Mouse (Mus musculus) retina, embryonic 14.5 days (tissue): ENCODE data around the gene Aqp3.

Experiments used
- DNase-seq: peaks from one replicate; pipeline ENCODE4 v3.0.0-alpha.2; 2015; ENCODE audit warnings: low spot score

Gene Aqp3

DNA sequence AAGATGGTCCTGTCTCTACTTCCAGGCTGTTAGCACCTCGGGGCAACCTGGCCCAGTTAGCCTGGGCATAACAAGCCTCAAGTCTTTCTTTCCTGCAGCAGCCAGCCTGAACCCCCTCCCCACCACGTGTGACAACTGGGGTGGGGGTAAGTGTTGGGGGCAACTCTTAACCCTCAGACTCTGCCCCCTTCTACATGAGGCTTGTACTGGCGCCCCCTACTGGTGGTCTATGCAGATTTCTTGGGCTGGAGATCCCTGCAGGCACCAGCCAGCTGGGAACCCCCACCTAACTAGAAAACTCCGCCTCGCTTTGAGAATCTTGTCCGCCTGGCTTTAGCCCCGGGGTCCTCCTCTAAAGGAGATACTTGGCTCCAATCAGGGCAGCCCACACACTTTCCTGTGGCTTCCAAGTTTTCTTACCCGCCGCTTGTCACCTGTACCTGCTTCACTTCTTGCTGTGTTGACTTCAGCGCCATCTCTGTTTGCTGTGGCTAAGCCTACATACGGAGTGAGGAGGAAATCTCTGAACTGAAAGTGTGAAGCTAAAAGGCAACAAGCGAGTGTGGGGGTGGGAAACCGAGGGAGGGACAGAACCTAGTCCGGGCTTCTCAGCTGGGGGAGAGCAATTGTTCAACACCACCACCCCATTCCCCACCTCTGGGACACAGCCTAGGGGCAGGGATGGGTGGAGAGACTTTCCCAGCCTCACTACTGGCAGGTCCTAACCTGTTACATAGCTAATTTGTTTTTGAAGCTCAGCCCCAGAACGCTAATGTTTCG, 33.9 kb downstream of the Aqp3 start:
- peak; percentile 64 for DNase-seq

DNA sequence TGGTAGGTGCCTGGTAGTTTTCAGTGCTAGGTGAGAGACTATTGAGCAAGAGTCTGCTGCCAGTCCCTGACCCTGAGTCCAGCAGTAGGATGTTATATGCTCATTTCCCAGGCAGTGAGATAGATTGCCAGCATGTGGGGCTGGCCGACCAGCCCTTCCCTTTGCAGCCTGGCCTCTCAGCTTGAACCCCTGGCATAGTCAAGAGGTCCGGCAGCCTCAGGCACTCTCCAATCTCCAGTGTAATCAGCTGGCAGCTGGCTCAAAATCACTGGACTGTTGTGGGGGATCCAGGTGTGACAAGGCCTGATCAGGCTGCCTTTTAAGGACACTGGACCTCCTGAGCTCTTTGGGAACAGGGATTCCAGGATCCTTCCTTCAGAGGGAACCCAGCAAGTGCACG, 34.6 kb downstream of the Aqp3 start:
- no peak for DNase-seq

DNA sequence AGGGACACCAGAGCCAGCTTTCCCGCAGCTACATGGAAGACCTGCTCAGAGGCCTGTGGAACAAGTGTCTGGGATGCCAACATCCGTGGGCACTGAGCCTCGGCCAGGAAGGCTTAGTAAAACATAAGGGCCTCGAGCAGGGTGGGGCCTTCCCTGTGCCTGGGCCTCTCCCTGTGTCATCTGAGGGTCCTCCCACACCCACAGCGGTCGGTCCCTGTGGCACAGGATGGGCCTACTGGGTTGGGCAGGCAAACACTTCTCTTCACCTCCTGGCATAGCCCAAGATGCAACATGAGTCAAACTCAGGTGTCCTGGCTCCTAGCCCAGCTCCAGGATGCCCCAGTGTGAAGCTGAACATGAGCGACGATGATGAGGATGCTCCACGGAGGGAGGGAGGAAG, 40.6 kb downstream of the Aqp3 start:
- DNase-seq: no peak

DNA sequence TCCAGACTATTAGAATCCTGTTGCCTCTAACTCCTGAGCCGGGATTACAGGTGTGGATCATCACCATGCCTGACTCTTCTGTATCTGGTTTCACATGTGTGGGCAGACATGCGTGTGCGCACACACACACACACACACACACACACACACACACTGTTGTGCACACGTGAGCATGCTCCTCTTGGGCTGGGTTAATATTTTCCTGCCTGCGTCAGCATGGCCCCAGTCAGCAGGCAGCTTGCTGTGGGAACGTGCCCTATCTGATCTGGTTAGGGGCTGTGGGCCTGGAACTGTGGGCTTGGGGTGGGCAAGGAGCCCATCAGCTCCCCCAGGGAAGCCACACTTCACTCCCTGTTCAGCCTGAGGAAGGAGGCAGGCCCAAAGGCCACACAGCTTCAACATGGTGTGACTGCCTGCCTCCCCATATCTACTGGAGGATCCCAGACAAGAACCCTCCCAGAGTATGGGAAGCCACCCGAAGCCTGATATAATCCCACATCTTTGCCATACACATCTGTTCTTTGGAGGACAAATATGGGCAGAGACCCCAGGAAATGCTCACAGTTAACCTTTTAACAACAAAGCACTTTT, 41.1 kb downstream of the Aqp3 start:
- DNase-seq: no peak

DNA sequence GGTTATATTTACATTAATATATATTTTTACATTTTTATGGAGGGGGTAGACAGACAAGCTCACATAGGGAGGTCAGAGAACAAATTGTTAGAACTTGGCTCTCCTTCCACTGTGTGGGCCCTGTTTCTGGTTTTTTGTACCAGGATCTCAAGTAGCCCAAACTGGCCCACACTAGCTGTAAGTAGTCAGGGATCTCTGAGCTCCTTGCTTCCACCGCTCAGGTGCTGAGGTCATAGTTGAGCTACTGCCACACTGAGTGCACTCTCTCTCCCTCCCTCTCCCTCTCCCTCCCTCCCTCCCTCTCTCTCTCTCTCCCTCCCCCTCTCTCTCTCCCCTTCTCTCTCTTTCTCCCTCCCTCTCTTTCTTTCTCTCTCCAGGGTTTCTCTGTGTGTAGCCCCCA, 41.7 kb downstream of the Aqp3 start:
- DNase-seq: no peak

DNA sequence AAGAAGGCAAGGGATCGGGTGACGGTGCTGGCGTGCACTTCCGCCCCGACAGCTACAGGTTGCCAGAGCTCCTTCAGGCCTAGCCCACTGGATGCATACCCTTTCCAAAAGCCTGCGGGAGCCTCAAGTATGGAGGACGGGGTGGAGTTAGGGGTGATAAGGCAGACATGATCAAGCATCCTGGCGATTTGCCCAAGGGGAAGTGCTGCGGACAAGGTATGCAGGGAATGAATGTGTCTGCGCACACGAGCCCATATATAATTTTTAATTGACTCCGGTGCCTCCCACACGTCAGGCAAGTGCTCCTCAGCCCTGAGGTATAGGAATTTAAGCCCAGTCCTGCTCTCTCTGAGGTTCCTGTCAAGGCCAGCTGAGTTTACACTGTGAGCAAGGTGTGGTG, 42.9 kb downstream of the Aqp3 start:
- DNase-seq: no peak

DNA sequence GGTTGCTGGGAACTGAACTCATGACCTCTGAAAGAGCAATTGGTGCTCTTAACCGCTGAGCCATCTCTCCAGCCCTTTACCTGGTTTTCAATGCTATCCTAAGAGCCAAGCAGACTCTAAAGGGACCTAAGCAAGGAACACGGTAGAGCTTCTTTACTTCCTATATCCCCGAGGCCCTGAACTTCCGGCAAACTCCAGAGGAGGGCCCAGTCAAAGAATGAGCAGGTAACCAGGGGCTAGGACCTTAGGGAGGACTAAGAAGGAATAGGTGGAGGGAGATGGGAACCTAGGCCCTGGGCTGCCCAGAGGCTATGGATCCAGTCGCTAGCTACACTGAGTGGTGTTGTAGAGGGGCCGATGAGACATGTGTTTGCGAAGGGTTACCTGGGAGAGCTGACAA, 46.2 kb downstream of the Aqp3 start:
- no peak for DNase-seq

DNA sequence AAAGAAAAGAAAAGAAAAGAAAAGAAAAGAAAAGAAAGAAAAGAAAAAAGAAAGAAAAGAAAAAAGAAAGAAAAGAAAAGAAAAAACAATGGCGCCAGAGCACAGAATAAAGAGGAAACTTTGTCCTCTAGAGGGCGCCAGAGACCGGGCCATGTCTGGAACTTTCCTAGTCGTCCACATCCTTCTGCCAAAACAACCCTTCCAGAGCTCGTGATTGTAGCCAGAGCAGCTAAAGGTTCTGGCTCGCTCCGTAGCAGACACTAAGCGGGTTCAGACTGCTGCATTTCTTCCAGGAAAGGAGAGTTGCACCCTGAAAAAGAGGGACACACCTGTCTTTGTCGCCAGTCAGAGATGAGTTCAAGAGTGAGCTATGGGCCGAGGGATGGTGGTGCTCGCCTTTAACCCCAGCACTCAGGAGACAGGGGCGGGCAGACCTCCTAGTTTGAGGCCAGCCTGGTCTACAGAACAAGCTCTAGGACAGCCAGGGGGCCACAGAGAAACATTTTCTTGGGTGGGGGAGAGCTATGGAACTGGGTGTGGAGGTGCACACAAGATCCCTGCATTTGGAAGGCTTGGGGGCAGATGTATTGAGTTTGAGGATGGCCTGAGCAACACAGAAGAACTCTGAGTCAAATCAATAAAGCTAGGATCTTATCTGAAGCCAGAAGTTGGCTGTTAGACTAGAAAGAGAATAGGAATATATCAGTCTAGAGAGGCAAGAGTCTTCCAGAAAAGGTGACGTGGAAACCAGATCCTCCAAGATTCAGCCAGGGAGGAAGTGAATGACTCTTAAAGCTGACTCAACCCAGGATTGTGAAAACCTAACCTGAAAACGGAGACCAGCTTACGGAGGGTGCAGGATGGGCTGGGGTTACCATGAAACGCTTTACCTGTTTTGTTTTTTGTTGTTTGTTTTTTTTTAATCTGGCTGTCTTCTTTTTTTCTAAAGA, 47.0 kb downstream of the Aqp3 start:
- DNase-seq: peak; percentile 97

DNA sequence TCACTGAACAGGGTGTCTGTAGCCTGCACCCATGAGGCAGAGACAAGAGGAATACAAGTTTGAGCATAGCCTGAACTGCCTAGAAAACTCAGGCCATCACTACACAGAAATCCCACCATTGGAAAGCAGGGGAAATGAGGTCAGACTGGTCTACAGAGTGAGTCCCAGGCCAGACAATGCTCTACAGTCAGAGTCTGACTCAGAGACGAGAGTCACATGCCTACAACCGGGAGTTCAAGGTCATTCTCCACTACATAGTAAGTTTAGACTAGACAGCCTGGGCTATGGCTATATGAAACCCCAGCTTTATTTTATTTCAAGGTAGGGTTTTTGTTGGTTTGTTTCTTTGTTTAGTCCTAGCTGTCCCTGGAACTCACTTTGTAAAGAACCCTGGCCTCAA, 49.1 kb downstream of the Aqp3 start:
- DNase-seq: no peak

DNA sequence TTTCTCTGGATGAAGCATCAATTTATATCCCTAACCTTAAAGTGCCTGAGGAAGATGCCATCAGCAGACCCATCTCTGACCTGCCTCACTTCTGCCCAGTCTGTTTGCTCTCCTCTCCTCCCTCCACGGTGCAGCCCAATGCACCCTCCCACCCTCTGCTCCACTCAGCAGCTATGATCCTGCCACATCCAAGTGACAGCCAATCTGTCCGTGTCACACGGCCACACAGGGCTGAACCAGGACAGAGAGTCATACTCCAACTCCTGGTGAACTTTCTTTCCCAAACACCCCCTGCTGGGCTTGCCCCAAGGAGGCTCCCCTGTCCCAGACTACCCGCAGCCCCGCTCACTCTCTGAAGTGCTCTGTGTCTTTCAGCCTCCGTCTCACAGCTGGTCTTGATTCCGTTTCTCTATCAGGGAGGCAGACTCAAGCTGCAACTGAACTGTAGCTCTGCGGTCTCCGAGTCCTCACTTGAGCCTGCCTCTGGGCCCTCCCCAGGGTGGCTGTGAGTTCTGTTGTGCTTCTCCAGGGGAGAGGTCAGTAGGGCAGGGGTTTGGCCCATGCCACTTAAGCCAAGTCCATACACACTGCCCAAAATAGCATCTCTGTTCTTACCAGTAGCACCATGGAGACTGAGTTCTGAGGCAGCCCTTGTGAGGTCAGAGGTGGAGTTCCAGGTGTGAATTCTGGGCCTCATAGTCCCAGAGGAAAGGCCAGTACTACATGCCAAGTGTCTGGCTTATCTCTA, 50.3 kb downstream of the Aqp3 start, which contains the start of gene Aqp7:
Gene Aqp7, minus strand, starts transcription at position 616 of the 748 bp plus-strand sequence.
- no peak for DNase-seq

DNA sequence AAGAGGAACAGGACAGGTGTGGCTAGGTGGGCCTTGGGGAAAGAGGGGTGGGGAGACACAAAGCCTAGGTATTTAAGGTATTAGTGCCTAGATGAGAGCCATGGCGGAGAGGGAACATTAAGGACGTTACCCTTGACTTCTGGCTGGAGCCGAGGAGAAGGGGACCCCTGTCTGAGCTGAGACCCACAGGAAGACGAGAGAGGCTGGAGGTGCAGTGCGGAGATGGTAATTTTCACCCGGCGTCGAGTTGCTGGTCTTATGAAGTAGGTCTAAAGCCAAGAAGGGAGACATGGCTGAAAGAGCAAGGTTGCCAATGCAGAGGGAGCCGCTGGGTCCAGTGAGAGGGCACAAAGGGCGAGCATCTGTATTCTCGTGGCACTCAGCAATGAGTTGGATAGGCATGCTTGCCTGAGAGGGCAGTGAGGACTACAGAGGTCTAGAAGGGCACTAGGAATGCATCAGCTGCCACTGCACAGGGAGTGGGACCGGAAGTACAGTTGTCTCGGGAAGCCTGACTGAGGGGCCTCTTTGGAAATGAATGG, 51.7 kb downstream of the Aqp3 start:
- DNase-seq: no peak

DNA sequence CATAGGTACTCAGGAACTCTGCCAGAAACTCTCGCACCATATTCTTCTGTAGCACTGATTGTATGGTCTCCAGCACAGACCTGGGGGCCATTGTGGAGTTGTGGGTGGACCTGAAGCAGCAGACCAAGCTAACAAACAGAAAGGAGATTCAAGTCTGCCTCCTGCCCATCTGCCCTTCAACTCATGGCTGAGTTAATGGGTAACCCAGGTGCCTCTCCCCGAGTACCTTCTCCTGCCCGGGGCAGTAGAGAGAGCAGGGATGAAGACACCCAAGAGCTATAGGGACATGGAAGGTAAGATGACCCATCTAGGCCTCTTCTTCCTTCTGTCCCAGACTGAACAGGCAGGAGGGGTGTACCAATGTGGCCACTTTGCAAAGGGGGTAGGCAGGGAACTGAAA, 52.7 kb downstream of the Aqp3 start:
- DNase-seq: no peak

DNA sequence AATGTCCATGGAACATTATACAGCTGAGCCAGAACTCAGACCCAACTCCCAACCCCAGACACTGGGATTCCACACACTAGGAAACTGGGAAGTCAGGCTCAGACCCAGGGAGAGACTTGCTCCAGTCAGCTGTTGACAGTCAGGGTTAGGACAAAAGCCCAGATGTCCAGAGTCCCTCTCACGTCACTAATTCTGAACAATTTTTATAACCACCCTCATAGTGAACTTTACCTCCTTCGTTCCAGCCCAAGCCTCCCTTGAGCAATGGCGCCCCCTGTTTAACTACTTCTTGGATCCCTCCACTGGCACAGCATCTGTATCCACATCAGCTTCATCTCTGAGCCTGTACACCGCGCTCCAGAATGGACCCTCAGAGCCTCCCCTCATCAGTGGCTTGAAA, 54.0 kb downstream of the Aqp3 start:
- DNase-seq: no peak

DNA sequence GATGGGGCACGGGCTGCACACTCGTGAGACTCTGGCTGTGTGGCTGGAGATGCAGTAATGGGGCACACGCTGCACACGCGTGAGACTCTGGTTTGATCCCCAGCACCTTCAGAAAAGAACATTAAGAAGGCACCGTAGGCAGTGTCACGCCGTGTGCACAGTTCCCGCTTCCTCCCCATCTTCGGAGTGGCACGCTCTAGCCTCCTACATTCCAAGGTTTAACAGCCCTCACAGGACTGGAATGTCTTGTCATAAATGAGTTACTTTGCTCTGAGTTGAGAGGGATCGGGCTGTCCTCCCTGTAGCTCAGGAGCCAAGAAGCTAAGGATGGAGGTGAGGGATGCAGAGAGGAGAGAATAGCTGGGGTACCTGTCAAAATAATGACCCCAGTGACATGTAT, 55.1 kb downstream of the Aqp3 start:
- no peak for DNase-seq
